18 mouse cellular contexts compared by ENCODE assay signal in the genomic region with DNA sequence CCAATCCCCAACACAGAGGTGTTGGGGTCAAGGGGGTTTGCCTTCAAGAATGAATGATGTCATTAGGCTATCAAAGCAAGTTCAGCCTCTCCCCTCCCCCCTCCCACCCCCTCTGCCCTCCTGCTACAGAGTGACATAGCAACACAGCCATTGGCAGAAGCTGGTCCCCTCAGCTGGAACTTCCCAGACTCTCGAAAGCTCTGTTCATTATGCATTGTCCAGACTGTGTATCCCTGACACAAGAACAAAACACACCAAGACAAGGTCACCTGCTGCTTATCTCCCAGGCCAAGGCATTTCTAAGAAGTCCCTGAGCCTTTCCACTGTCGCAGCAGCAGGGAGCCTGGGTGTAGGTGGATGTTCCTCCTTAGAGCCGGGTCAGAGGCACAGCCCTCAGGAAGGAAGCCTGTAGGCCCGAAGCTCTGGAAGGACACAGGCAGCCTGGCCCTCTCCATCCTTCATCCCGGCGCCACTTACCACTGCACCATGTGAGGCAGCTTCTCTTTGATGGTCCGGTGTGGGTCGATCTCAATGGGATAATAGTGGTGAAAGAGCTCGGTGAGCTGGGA. TPM values are rescaled to one million over a fixed set of nuclear protein-coding genes. Genes with fewer than 3 reads are reported as not detected.
A peak's percentile ranks its signal among the peaks of the same experiment; 100 is the strongest.
DNase-seq lines count a peak whose midpoint lies in the region; ATAC-seq lines count a peak whose summit lies in the region.
"Had no signal": no experiment of that assay in that cellular context is flagged by ENCODE, and none has a peak within 500 bp of the region (broad histone marks: within the 10 kb centered on the region; RNA-seq: fewer than 3 reads in every experiment).

No protein-coding gene starts in this region.

- no peak overlapping the region for H3K4me2 ChIP-seq in hindbrain, embryonic 13.5 days
- H3K4me2 ChIP-seq: embryonic facial prominence, embryonic 12.5 days; forebrain, embryonic 12.5 days; heart, embryonic 12.5 days; hindbrain, embryonic 12.5 days had no signal

- peaks cover 81% of the 10 kb centered on the region for H3K36me3 ChIP-seq in hindbrain, embryonic 10.5 days
- peaks cover 48% of the 10 kb centered on the region for H3K36me3 ChIP-seq in hindbrain, embryonic 13.5 days

- DNase-seq in hindbrain, embryonic 10.5 days (ENCODE audit: low spot score) = peak; percentile 39
- peak; percentile 47 for DNase-seq in ovary, adult 18-20 months (ENCODE audit: low spot score)
- no peak for DNase-seq in ovary, postnatal 10 days (ENCODE audit: low spot score)
- DNase-seq in testis, postnatal 10 days (ENCODE audit: low spot score) = peak; percentile 45
- no peak for DNase-seq in heart, postnatal 36 days
- DNase-seq: adrenal gland, adult 2 months; adrenal gland, postnatal 25 days; cerebellum, adult 2 months; cerebellum, postnatal 10 days; gastrocnemius, postnatal 25 days had no signal

- ATAC-seq in hindbrain, embryonic 13.5 days (ENCODE audit: low FRiP score) = no peak
- ATAC-seq: forebrain, embryonic 16.5 days; hindbrain, postnatal 0 days had no signal

- WGBS in hindbrain, embryonic 10.5 days = 34% methylated on average over 9 of the region's 9 CpGs
- 20% methylated on average over 9 of the region's 9 CpGs for WGBS in hindbrain, embryonic 13.5 days

- intact Hi-C loops in heart, postnatal 36 days (cut with DNase I) = no loop called here

- no peak overlapping the region for H3K27ac ChIP-seq in hindbrain, embryonic 10.5 days
- no peak overlapping the region for H3K27ac ChIP-seq in hindbrain, embryonic 13.5 days
- H3K27ac ChIP-seq: embryonic facial prominence, embryonic 12.5 days; forebrain, embryonic 12.5 days; hindbrain, embryonic 12.5 days; hindbrain, postnatal 0 days had no signal

- no peaks in the 10 kb centered on the region for H3K27me3 ChIP-seq in hindbrain, embryonic 10.5 days (ENCODE audit: insufficient read depth, poor library complexity, severe bottlenecking)
- no peaks in the 10 kb centered on the region for H3K27me3 ChIP-seq in hindbrain, embryonic 13.5 days
- H3K27me3 ChIP-seq: embryonic facial prominence, embryonic 12.5 days; forebrain, embryonic 12.5 days; heart, embryonic 12.5 days; hindbrain, embryonic 12.5 days had no signal

- no peaks in the 10 kb centered on the region for H3K9me3 ChIP-seq in hindbrain, embryonic 10.5 days
- no peaks in the 10 kb centered on the region for H3K9me3 ChIP-seq in hindbrain, embryonic 13.5 days
- H3K9me3 ChIP-seq: embryonic facial prominence, embryonic 12.5 days; forebrain, embryonic 12.5 days; heart, embryonic 12.5 days; hindbrain, embryonic 12.5 days had no signal

- peaks cover 34% of the 10 kb centered on the region for H3K4me1 ChIP-seq in hindbrain, embryonic 10.5 days (replicated peaks)
- peaks cover 17% of the 10 kb centered on the region for H3K4me1 ChIP-seq in hindbrain, embryonic 13.5 days (replicated peaks)

- H3K4me3 ChIP-seq in hindbrain, embryonic 10.5 days = no peak overlapping the region; the same call in 1 of the 2 replicates
- H3K4me3 ChIP-seq in hindbrain, embryonic 13.5 days = no peak overlapping the region
- H3K4me3 ChIP-seq: embryonic facial prominence, embryonic 12.5 days; forebrain, embryonic 12.5 days; heart, embryonic 12.5 days; hindbrain, embryonic 12.5 days had no signal

- H3K9ac ChIP-seq in hindbrain, embryonic 13.5 days = no peak overlapping the region
- H3K9ac ChIP-seq: embryonic facial prominence, embryonic 12.5 days; forebrain, embryonic 12.5 days; heart, embryonic 12.5 days; hindbrain, embryonic 12.5 days had no signal

RNA-seq across cellular contexts. Expression of a gene that starts 5.8 kb away (rescaled TPM):
- 115 and 121 TPM in 2 replicates for polyA plus RNA-seq in hindbrain, embryonic 10.5 days (2016; fragmentation: Nextera tagmentation; extraction: Ambion mirVana)
- 103 and 106 TPM in 2 replicates for polyA plus RNA-seq in hindbrain, embryonic 13.5 days (2015; fragmentation: Nextera tagmentation; extraction: Ambion mirVana)
- total RNA-seq in heart, postnatal 36 days (2021) = 10 to 100 TPM; 29.7 to 29.8 TPM

RNA-seq across cellular contexts. Expression of a gene that starts 6.0 kb away (rescaled TPM):
- 0.58 and 0.63 TPM in 2 replicates for polyA plus RNA-seq in hindbrain, embryonic 10.5 days (2016; fragmentation: Nextera tagmentation; extraction: Ambion mirVana)
- 0.75 and 0.84 TPM in 2 replicates for polyA plus RNA-seq in hindbrain, embryonic 13.5 days (2015; fragmentation: Nextera tagmentation; extraction: Ambion mirVana)
- total RNA-seq in heart, postnatal 36 days (2021) = under 1 TPM; 0.86 to 0.92 TPM
- total RNA-seq: granulocyte monocyte progenitor cell, adult 5-6 weeks had no signal

RNA-seq across cellular contexts. Expression of a gene that starts 20.3 kb away (rescaled TPM):
- polyA plus RNA-seq in hindbrain, embryonic 10.5 days (2016; fragmentation: Nextera tagmentation; extraction: Ambion mirVana) = 51.0 and 52.0 TPM in 2 replicates
- polyA plus RNA-seq in hindbrain, embryonic 13.5 days (2015; fragmentation: Nextera tagmentation; extraction: Ambion mirVana) = 27.2 and 32.3 TPM in 2 replicates
- 10 to 100 TPM; 12.9 to 13.4 TPM for total RNA-seq in heart, postnatal 36 days (2021)
- total RNA-seq: granulocyte monocyte progenitor cell, adult 5-6 weeks had no signal

RNA-seq across cellular contexts. Expression of a gene that starts 21.1 kb away (rescaled TPM):
- polyA plus RNA-seq in hindbrain, embryonic 10.5 days (2016; fragmentation: Nextera tagmentation; extraction: Ambion mirVana) = 27.0 and 27.8 TPM in 2 replicates
- polyA plus RNA-seq in hindbrain, embryonic 13.5 days (2015; fragmentation: Nextera tagmentation; extraction: Ambion mirVana) = 17.6 and 20.2 TPM in 2 replicates
- total RNA-seq in heart, postnatal 36 days (2021) = 10 to 100 TPM; 16.3 to 18.2 TPM
- total RNA-seq: granulocyte monocyte progenitor cell, adult 5-6 weeks had no signal

RNA-seq across cellular contexts. Expression of a gene that starts 36.8 kb away (rescaled TPM):
- polyA plus RNA-seq in hindbrain, embryonic 10.5 days (2016; fragmentation: Nextera tagmentation; extraction: Ambion mirVana) = 6.1 and 6.9 TPM in 2 replicates
- 11.0 and 12.2 TPM in 2 replicates for polyA plus RNA-seq in hindbrain, embryonic 13.5 days (2015; fragmentation: Nextera tagmentation; extraction: Ambion mirVana)
- 1 to 10 TPM; 7.6 to 8.2 TPM for total RNA-seq in heart, postnatal 36 days (2021)

Comparison
In these comparisons a context has a peak if more than half of its experiments do, and no peak if none do; other contexts are left out.
1. DNase-seq: peak in hindbrain, embryonic 10.5 days (single experiment), ovary, adult 18-20 months (single experiment) and testis, postnatal 10 days (single experiment); none in ovary, postnatal 10 days (single experiment) and heart, postnatal 36 days (0 of 2).